Mouse (Mus musculus) heart, embryonic 16.5 days (tissue): Measurements from ENCODE around the gene Ehmt1. TPM values are rescaled to one million over a fixed set of nuclear protein-coding genes. Genes with fewer than 3 reads are reported as not detected.
A peak's percentile ranks its signal among the peaks of the same experiment; 100 is the strongest.
"Not testable (repeated sequence)": the region's sequence is repeated elsewhere in the genome, so short reads cannot be mapped to it uniquely, and the experiment has no call there.

ENCODE experiments used
- ATAC-seq: fragments of 200-750 bp; cut with Nextera tagmentation; replicated peaks from 2 replicates; pipeline ENCODE4 v1.8.0; 2017; ENCODE audit warnings: moderate number of reproducible peaks; ENCODE audit not compliant: insufficient read depth, low FRiP score; ENCODE audit errors: extremely low read depth
- H3K27ac ChIP-seq: fragments of 300-500 bp; sonication (generic); 2 replicates; pipeline ENCODE4 v1.5.1; 2014; ENCODE audit warnings: mild to moderate bottlenecking, low read length, control low read depth, moderate library complexity
- H3K27me3 ChIP-seq: fragments of 300-500 bp; sonication (generic); 2 replicates; pipeline ENCODE4 v1.6.1; 2014; ENCODE audit warnings: low read length, mixed read lengths; ENCODE audit not compliant: control insufficient read depth, insufficient read depth
- H3K36me3 ChIP-seq: fragments of 300-500 bp; sonication (generic); 2 replicates; pipeline ENCODE4 v1.6.1; 2014; ENCODE audit not compliant: control insufficient read depth, insufficient read depth
- H3K4me1 ChIP-seq: fragments of 300-500 bp; sonication (generic); 2 replicates; pipeline ENCODE4 v1.6.1; 2014; ENCODE audit warnings: low read length, mixed read lengths; ENCODE audit not compliant: control insufficient read depth, insufficient read depth
- H3K4me2 ChIP-seq: fragments of 300-500 bp; sonication (generic); 2 replicates; pipeline ENCODE4 v1.6.1; 2014; ENCODE audit warnings: low read depth, mild to moderate bottlenecking, control low read depth, low read length
- H3K4me3 ChIP-seq: fragments of 300-500 bp; sonication (generic); 2 replicates; pipeline ENCODE4 v1.5.1; 2014; ENCODE audit warnings: mild to moderate bottlenecking, control low read depth, low read length
- H3K9ac ChIP-seq: fragments of 300-500 bp; sonication (generic); 2 replicates; pipeline ENCODE4 v1.6.1; 2014; ENCODE audit warnings: low read length, control low read depth
- H3K9me3 ChIP-seq: fragments of 300-500 bp; sonication (generic); replicated peaks from 2 replicates; pipeline ENCODE4 v1.6.1; 2016; ENCODE audit warnings: low read length; ENCODE audit not compliant: control insufficient read depth
- WGBS: fragments of 180-500 bp; shearing (Covaris S2); extraction: QIAGEN DNeasy Blood & Tissue Kit; methylation state at CpG from one replicate; pipeline ENCODE4 v1.1.7; 2014; 5-methylcytosine and 5-hydroxymethylcytosine counted together
- polyA plus RNA-seq: library from polyadenylated mRNA; unstranded; fragments of >200 nt; fragmentation: Nextera tagmentation; extraction: Ambion mirVana; gene quantifications from 2 replicates; pipeline ENCODE4 v1.2.1, GENCODE M21; 2015

Ehmt1 gene
- polyA plus RNA-seq, result 49.0 and 51.5 TPM in 2 replicates

DNA sequence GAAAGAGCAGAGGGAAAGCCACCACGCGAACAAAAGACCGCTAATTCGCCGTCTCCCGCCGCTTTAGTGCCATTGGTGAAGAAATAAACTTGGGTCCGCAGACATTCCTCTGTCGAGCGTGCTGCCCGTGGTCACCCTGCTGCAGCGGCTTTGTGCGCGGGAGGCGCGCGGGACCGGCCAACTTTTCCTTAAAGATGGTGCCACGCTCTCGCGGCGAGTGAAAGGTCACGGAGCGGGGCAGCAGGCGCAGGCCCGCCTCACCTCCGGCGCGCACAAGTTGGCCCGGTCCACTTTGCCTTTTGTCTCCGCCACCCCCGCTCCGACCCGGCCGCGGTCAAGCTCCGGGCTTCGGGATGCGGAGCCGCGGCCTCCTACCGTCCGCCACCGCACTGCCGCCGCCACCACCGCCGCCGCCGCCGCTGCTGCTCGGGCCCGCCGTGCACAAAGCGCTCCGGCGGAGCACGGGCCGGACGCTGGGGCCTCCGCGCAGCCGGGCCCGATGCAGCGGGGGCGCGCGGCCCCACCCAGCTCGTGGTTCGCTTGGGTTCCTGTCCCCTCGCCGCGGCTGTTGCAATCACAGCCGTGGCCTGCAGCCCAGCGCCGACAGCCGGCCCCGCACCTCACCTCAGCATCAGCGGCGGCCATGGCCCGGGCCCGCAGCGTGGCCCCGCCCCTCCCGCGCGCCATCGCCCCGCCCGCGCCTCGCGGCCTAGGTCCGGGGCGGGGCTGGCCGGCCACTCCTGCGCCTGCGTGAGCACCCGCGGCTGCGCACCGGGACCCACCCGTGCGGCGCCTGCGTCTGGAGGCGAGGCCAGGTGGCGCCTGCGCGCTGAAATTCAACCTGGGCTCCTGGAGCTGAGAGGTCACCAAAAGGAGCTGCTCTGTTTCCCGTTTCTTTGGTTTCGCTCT, at the start of gene Ehmt1:
Ehmt1 (minus strand) TSS at position 685 of the 909 bp plus-strand sequence.
- Histone ChIP-seq H3K9ac (peak within 1 kb of the TSS; percentile 98), H3K27ac (peak within 1 kb of the TSS; percentile 93), H3K27me3 (no peaks in the 10 kb centered on the region), H3K4me1 (peaks cover 12% of the 10 kb centered on the region), H3K4me3 (peak within 1 kb of the TSS; percentile 97), H3K4me2 (peak within 1 kb of the TSS; percentile 79), H3K36me3 (no peaks in the 10 kb centered on the region), H3K9me3 (no peaks in the 10 kb centered on the region)
- WGBS, result under 1% methylated on average over 107 of the region's 112 CpGs
- peak; percentile 98 for ATAC-seq

DNA sequence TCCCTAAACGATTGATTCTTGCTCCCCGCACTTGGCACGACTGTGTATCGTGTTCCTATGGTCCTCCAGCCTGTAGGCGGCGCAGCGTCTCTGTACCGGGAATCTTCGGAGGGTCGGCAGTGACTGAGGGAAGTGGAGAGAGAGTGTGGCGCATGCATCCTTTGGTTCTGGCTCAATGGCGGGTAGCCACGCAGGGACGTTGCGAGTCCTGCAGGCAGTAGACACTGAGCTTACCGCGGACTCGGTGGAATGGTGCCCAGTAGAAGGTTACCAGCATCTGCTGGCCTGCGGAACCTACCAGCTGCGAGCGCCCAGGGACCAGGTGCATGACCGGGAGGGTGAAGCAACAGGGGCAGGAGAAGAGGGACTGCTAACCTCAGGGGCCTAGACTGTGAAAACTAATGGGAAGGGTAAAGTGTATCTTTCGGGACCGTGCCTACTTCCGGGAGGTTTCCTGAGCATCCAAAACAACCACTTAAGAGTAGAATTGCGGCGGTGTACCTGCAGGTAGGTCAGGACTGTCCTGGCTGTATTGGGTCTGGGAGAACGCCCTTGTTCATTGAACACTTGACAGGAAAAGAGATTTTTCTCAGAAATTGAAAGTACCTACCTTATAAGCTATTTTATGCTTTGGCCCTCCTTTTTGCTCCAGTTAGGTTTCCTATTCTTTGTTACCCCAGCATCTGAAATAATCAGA, 43.0 kb upstream of the Ehmt1 start, which contains the start of gene Dph7:
Dph7 (plus strand) TSS at position 97 of the 697 bp plus-strand sequence.
- H3K36me3 ChIP-seq, result peaks cover 33% of the 10 kb centered on the region
- peak within 1 kb of the TSS; percentile 47 for H3K27ac ChIP-seq
- peak within 1 kb of the TSS; percentile 72 for H3K4me2 ChIP-seq
- whole genome bisulfite sequencing, result under 1% methylated on average over 28 of the region's 28 CpGs
- H3K27me3 ChIP-seq, result no peaks in the 10 kb centered on the region
- peak within 1 kb of the TSS; percentile 94 for H3K4me3 ChIP-seq
- H3K9me3 ChIP-seq, result no peaks in the 10 kb centered on the region
- ATAC-seq, result peak; percentile 78
- H3K9ac ChIP-seq, result peak within 1 kb of the TSS; percentile 88
- H3K4me1 ChIP-seq, result peaks cover 6% of the 10 kb centered on the region

- Histone ChIP-seq H3K4me3 (no peak overlapping the region), H3K36me3 (peaks cover 25% of the 10 kb centered on the region), H3K9ac (no peak overlapping the region), H3K27ac (no peak overlapping the region), H3K4me1 (peaks cover 6% of the 10 kb centered on the region), H3K9me3 (no peaks in the 10 kb centered on the region), H3K27me3 (no peaks in the 10 kb centered on the region), H3K4me2 (no peak overlapping the region)
- ATAC-seq, result no peak
- WGBS, result 34% methylated on average over 3 of the region's 3 CpGs
These were observed 41.5 kb upstream of the Ehmt1 start for GRCm38 (mm10) chr2:24960910-24961309.

DNA sequence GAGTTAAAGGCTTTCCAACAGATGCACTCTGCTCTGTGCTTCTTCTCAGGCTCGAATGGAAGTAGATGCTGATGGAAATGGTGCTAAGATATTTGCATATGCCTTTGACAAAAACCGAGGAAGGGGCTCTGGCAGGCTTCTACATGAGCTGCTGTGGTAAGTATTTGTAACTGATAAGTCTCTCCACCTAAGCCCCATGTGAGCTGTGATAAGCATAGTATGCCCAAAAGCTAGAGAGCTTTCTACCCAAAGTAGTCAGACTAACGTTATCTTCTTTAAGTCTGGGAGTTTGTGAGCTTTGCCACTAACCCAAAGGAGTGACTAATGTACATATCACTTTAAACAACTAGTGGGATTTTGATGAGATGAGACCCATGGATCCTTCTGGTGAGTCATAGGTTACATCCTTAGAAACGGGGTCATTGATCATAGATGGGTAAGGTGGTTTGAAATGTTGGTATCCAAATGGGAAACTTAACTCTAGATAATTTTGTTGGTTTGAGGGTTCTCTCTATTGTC, 33.2 kb upstream of the Ehmt1 start:
- no peak for ATAC-seq
- WGBS, result 76% methylated on average over 4 of the region's 4 CpGs
- no peak overlapping the region for H3K27ac ChIP-seq
- peaks cover 12% of the 10 kb centered on the region for H3K4me1 ChIP-seq
- H3K27me3 ChIP-seq, result peaks cover 3% of the 10 kb centered on the region; the same call in 1 of the 2 replicates
- no peak overlapping the region for H3K9ac ChIP-seq
- no peak overlapping the region for H3K4me3 ChIP-seq
- H3K36me3 ChIP-seq, result peaks cover 28% of the 10 kb centered on the region
- no peaks in the 10 kb centered on the region for H3K9me3 ChIP-seq
- H3K4me2 ChIP-seq, result no peak overlapping the region

DNA sequence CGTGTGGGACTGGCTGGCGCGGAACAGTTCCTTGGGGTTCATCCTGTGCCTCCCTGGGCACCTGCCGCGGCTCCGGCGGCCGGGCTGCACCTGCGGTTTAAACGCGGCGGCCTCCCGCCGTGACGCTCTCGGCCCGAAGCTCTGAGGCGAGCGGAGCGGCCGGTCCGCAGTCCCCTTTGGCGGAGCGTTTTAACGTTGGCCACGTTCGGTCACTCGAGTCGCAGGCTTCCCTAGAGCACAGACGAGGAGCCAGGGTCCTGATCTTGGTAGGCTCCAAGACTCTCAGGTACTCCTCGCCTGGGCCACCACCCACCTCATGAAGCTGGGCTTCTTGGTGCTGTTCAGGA, 30.7 kb upstream of the Ehmt1 start:
- Histone ChIP-seq H3K4me3 (peak overlapping the region; percentile 89), H3K27ac (0 out of 2 replicates have a peak overlapping the region, but pooled peaks have one; percentile 21), H3K4me2 (peak overlapping the region; percentile 83), H3K27me3 (peaks cover 3% of the 10 kb centered on the region; the same call in 1 of the 2 replicates), H3K4me1 (peaks cover 12% of the 10 kb centered on the region), H3K36me3 (peaks cover 22% of the 10 kb centered on the region), H3K9ac (peak overlapping the region; percentile 87), H3K9me3 (no peaks in the 10 kb centered on the region)
- no peak; the same call in 1 of the 2 replicates for ATAC-seq
- under 1% methylated on average over 30 of the region's 31 CpGs for WGBS

DNA sequence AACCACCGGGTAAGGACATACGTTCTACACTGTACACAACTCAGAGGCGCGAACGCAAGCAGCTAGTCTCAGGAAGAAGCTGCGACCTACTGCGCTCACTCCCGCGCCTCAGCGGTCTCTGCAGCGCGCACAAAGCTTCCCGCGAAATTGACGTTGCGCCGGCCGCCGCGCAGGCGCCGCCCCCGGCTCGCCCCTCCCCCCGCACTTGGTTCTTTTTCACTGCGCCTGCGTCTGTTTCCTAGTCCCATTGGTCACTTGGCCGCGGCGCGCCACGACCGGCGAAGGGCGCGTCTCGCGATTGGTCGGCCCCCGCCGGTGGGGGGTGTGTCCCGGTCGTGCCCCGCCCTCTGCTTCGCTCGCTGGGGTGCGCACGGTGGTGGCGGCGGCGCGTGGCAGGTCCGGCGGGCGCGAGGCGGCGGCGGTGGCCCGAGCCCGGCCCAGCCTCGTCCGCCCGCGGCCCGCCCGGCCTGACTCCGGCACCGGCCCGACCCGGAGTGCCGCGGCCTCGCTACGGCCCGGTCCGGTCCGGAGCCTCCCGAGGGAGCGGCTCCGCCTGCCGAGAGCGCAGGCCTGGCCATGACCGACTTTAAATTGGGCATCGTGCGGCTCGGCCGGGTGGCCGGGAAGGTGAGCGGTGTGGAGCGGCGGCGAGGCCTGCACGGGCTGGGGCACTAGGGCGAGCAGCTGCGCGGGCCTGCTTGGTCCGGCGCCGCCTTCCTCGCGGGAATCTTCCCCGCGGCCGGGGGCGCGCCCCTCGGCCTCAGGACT, 30.2 kb upstream of the Ehmt1 start, which contains the start of gene Zmynd19:
Zmynd19 (plus strand) TSS at position 372 of the 768 bp plus-strand sequence.
- H3K4me2 ChIP-seq, result peak within 1 kb of the TSS; percentile 87
- H3K9ac ChIP-seq, result peak within 1 kb of the TSS; percentile 87
- under 1% methylated on average over 102 of the region's 108 CpGs for WGBS
- H3K9me3 ChIP-seq, result no peaks in the 10 kb centered on the region
- ATAC-seq, result peak; percentile 99
- H3K27ac ChIP-seq, result peak within 1 kb of the TSS; percentile 21; the same call in 1 of the 2 replicates
- H3K4me3 ChIP-seq, result peak within 1 kb of the TSS; percentile 89
- H3K36me3 ChIP-seq, result peaks cover 19% of the 10 kb centered on the region
- peaks cover 12% of the 10 kb centered on the region for H3K4me1 ChIP-seq
- H3K27me3 ChIP-seq, result peaks cover 3% of the 10 kb centered on the region; the same call in 1 of the 2 replicates

GRCm38 (mm10) chr2:24944304-24944703, 24.9 kb upstream of the Ehmt1 start:
- not testable (repeated sequence) for H3K9me3 ChIP-seq, H3K9ac ChIP-seq, H3K4me2 ChIP-seq, H3K36me3 ChIP-seq, H3K4me1 ChIP-seq, H3K27ac ChIP-seq, ATAC-seq, H3K4me3 ChIP-seq, H3K27me3 ChIP-seq
- WGBS, result 41% methylated on average over 2 of the region's 2 CpGs

- no peak for ATAC-seq
- WGBS, result 63% methylated on average over 4 of the region's 4 CpGs
- Histone ChIP-seq H3K9me3 (no peaks in the 10 kb centered on the region), H3K27ac (no peak overlapping the region), H3K36me3 (no peaks in the 10 kb centered on the region), H3K27me3 (no peaks in the 10 kb centered on the region), H3K4me1 (no peaks in the 10 kb centered on the region), H3K4me3 (no peak overlapping the region), H3K9ac (no peak overlapping the region), H3K4me2 (no peak overlapping the region)
These were observed 22.7 kb upstream of the Ehmt1 start for GRCm38 (mm10) chr2:24942092-24942491.
